Comparison of ENCODE assay signal across 20 mouse cellular contexts in the genomic region with DNA sequence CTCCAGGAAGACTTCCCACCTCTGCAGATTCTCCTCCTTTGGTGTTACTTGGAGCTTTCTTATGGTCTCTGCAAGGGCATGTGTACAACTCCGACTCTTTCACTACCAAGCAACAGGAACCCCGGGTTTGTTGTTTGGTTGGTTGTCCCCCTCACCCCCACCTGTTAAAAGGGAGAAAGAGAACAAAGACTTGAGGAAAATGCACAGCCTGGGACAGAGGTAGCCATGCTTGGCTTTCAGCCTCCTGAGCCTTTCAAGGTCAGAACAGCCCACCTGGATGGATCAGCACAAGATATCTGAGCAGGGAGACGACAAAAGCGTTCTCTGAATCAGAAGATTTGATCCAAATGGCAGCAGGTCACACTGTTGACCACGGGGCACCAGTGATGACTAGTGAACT. TPM values are rescaled to one million over a fixed set of nuclear protein-coding genes. Genes with fewer than 3 reads are reported as not detected.
DNase-seq lines count a peak whose midpoint lies in the region; ATAC-seq and TF ChIP-seq lines count a peak whose summit lies in the region.
"Had no signal": no experiment of that assay in that cellular context is flagged by ENCODE, and none has a peak within 500 bp of the region (broad histone marks: within the 10 kb centered on the region; RNA-seq: fewer than 3 reads in every experiment).

No protein-coding gene starts in this region.

- H3K9me3 ChIP-seq in liver, embryonic 11.5 days (ENCODE audit: control insufficient read depth, low read length): no peaks in the 10 kb centered on the region
- no peaks in the 10 kb centered on the region for H3K9me3 ChIP-seq in liver, embryonic 15.5 days (replicated peaks)
- no peaks in the 10 kb centered on the region for H3K9me3 ChIP-seq in hindbrain, embryonic 12.5 days (replicated peaks)
- no peaks in the 10 kb centered on the region for H3K9me3 ChIP-seq in hindbrain, embryonic 13.5 days
- H3K9me3 ChIP-seq: embryonic facial prominence, embryonic 10.5 days; forebrain, embryonic 13.5 days; heart, embryonic 13.5 days had no signal

- H3K27me3 ChIP-seq in liver, adult 2 months (ENCODE audit: control insufficient read depth, insufficient read depth, low read length): no peaks in the 10 kb centered on the region
- H3K27me3 ChIP-seq in liver, embryonic 11.5 days (replicated peaks; ENCODE audit: control insufficient read depth, insufficient read depth, low read length): no peaks in the 10 kb centered on the region
- H3K27me3 ChIP-seq in liver, embryonic 15.5 days: no peaks in the 10 kb centered on the region
- no peaks in the 10 kb centered on the region for H3K27me3 ChIP-seq in hindbrain, embryonic 12.5 days
- H3K27me3 ChIP-seq in hindbrain, embryonic 13.5 days: no peaks in the 10 kb centered on the region
- H3K27me3 ChIP-seq: CH12.LX; forebrain, embryonic 13.5 days; Patski had no signal

- H3K9ac ChIP-seq in liver, adult 2 months (ENCODE audit: low read depth, low read length): peak overlapping the region; percentile 55
- no peak overlapping the region for H3K9ac ChIP-seq in liver, embryonic 11.5 days (ENCODE audit: low read depth, low read length)
- no peak overlapping the region for H3K9ac ChIP-seq in liver, embryonic 15.5 days
- H3K9ac ChIP-seq in hindbrain, embryonic 12.5 days: no peak overlapping the region
- H3K9ac ChIP-seq in hindbrain, embryonic 13.5 days: no peak overlapping the region
- H3K9ac ChIP-seq: forebrain, embryonic 13.5 days; forebrain, postnatal 0 days; heart, embryonic 13.5 days; hindbrain, embryonic 14.5 days had no signal

- no peak overlapping the region for H3K4me2 ChIP-seq in liver, embryonic 11.5 days
- no peak overlapping the region for H3K4me2 ChIP-seq in liver, embryonic 15.5 days
- H3K4me2 ChIP-seq in hindbrain, embryonic 12.5 days (replicated peaks): no peak overlapping the region
- H3K4me2 ChIP-seq in hindbrain, embryonic 13.5 days: no peak overlapping the region
- H3K4me2 ChIP-seq: forebrain, embryonic 13.5 days; heart, embryonic 13.5 days; hindbrain, embryonic 14.5 days had no signal

- peak overlapping the region; percentile 97 for H3K27ac ChIP-seq in liver, adult 2 months (replicated peaks; ENCODE audit: insufficient read depth, low read depth, low read length)
- H3K27ac ChIP-seq in liver, embryonic 11.5 days (ENCODE audit: low read depth, low read length): no peak overlapping the region; the same call in 1 of the 2 replicates
- peak overlapping the region; percentile 51 for H3K27ac ChIP-seq in liver, embryonic 15.5 days (replicated peaks)
- no peak overlapping the region for H3K27ac ChIP-seq in hindbrain, embryonic 12.5 days
- no peak overlapping the region for H3K27ac ChIP-seq in hindbrain, embryonic 13.5 days
- H3K27ac ChIP-seq: embryonic facial prominence, embryonic 10.5 days; forebrain, embryonic 13.5 days; gastrocnemius, adult 2 months; heart, embryonic 13.5 days; hindbrain, embryonic 14.5 days had no signal

- TF ChIP-seq POLR2A in liver, adult 2 months (IDR thresholded peaks at IDR 0.05; ENCODE audit: extremely low read depth, insufficient read depth, low read length): no peak

- H3K36me3 ChIP-seq in liver, adult 2 months (ENCODE audit: control insufficient read depth, insufficient read depth, low read length): peaks cover 15% of the 10 kb centered on the region; the same call in 1 of the 2 replicates
- no peaks in the 10 kb centered on the region for H3K36me3 ChIP-seq in liver, embryonic 11.5 days (ENCODE audit: control insufficient read depth, insufficient read depth, low read length)
- no peaks in the 10 kb centered on the region for H3K36me3 ChIP-seq in liver, embryonic 15.5 days (replicated peaks)
- H3K36me3 ChIP-seq in hindbrain, embryonic 12.5 days: no peaks in the 10 kb centered on the region
- no peaks in the 10 kb centered on the region for H3K36me3 ChIP-seq in hindbrain, embryonic 13.5 days

- no peak for ATAC-seq in liver, embryonic 11.5 days (replicated peaks; ENCODE audit: low FRiP score)
- no peak for ATAC-seq in liver, embryonic 15.5 days (ENCODE audit: insufficient read depth)
- no peak for ATAC-seq in hindbrain, embryonic 12.5 days (ENCODE audit: low FRiP score)
- ATAC-seq in hindbrain, embryonic 13.5 days (ENCODE audit: low FRiP score): no peak
- ATAC-seq: forebrain, embryonic 13.5 days; forebrain, postnatal 0 days; Patski had no signal

- DNase-seq in liver, adult 2 months (ENCODE audit: extremely low read depth, low read depth, low spot score): no peak
- no peak for DNase-seq in liver, embryonic 11.5 days (ENCODE audit: low spot score)
- DNase-seq in ES-CJ7 (ENCODE audit: low read depth, low spot score): peak; percentile 69
- DNase-seq: adrenal gland, adult 2 months; adrenal gland, postnatal 25 days; cerebellum, adult 18-20 months; cerebellum, adult 9-11 months; forebrain, postnatal 0 days; gastrocnemius, adult 2 months; gastrocnemius, postnatal 25 days; heart, postnatal 4 days had no signal

- H3K4me1 ChIP-seq in liver, adult 2 months (ENCODE audit: control insufficient read depth, insufficient read depth, low read length): peaks cover 55% of the 10 kb centered on the region
- peaks cover 9% of the 10 kb centered on the region for H3K4me1 ChIP-seq in liver, embryonic 11.5 days (replicated peaks; ENCODE audit: control insufficient read depth, insufficient read depth, low read length)
- peaks cover 15% of the 10 kb centered on the region for H3K4me1 ChIP-seq in liver, embryonic 15.5 days (replicated peaks)
- no peaks in the 10 kb centered on the region for H3K4me1 ChIP-seq in hindbrain, embryonic 12.5 days
- no peaks in the 10 kb centered on the region for H3K4me1 ChIP-seq in hindbrain, embryonic 13.5 days (replicated peaks)

- peaks cover 34% of the 10 kb centered on the region; the same call in 1 of the 2 replicates for H3K79me2 ChIP-seq in liver, adult 2 months (ENCODE audit: control insufficient read depth, insufficient read depth, low read length)

- no peak for TF ChIP-seq CTCF in liver, adult 2 months (IDR thresholded peaks at IDR 0.05; ENCODE audit: low read depth, low read length)

- 30% methylated on average over 5 of the region's 5 CpGs for WGBS in liver, adult 2 months
- 79% methylated on average over 5 of the region's 5 CpGs for WGBS in liver, embryonic 11.5 days
- 64% methylated on average over 5 of the region's 5 CpGs for WGBS in liver, embryonic 15.5 days (ENCODE audit: insufficient replicate concordance)
- WGBS in hindbrain, embryonic 12.5 days: 81% methylated on average over 5 of the region's 5 CpGs
- 83% methylated on average over 5 of the region's 5 CpGs for WGBS in hindbrain, embryonic 13.5 days

- no peak overlapping the region for H3K4me3 ChIP-seq in liver, adult 2 months (ENCODE audit: insufficient read depth, low read depth, low read length)
- no peak overlapping the region for H3K4me3 ChIP-seq in liver, embryonic 11.5 days (ENCODE audit: low read depth, low read length)
- no peak overlapping the region for H3K4me3 ChIP-seq in liver, embryonic 15.5 days (replicated peaks)
- H3K4me3 ChIP-seq in hindbrain, embryonic 12.5 days: no peak overlapping the region
- no peak overlapping the region for H3K4me3 ChIP-seq in hindbrain, embryonic 13.5 days
- H3K4me3 ChIP-seq: embryonic facial prominence, embryonic 10.5 days; forebrain, embryonic 13.5 days; gastrocnemius, adult 2 months; heart, embryonic 13.5 days had no signal

RNA-seq across cellular contexts. Expression of a gene that starts 15.0 kb away (rescaled TPM):
- total RNA-seq in liver, adult 2 months (2014; rRNA removed): 206 and 232 TPM in 2 replicates
- 53.5 and 60.3 TPM in 2 replicates for polyA plus RNA-seq in liver, adult 2 months (2012; rRNA removed)
- 55.4 and 61.3 TPM in 2 replicates for polyA plus RNA-seq in liver, embryonic 11.5 days (2014; fragmentation: Nextera tagmentation; extraction: Ambion mirVana)
- 35.0 and 41.1 TPM in 2 replicates for polyA plus RNA-seq in liver, embryonic 15.5 days (2015; fragmentation: Nextera tagmentation; extraction: Ambion mirVana)
- polyA plus RNA-seq in hindbrain, embryonic 12.5 days (2016; fragmentation: Nextera tagmentation; extraction: Ambion mirVana): 18.9 and 19.1 TPM in 2 replicates
- polyA plus RNA-seq in hindbrain, embryonic 13.5 days (2015; fragmentation: Nextera tagmentation; extraction: Ambion mirVana): 7.4 and 7.8 TPM in 2 replicates
- total RNA-seq: CH12.LX had no signal

Comparison
In these comparisons a context has a peak if more than half of its experiments do, and no peak if none do; other contexts are left out.
1. H3K27ac ChIP-seq: peak in liver, adult 2 months (single experiment) and liver, embryonic 15.5 days (single experiment); none in liver, embryonic 11.5 days (single experiment), hindbrain, embryonic 12.5 days (single experiment) and hindbrain, embryonic 13.5 days (single experiment).